Comparison of ENCODE assay signal across 8 mouse cellular contexts in genomic region chr6:117917576-117917975, GRCm38 (mm10). TPM values are rescaled to one million over a fixed set of nuclear protein-coding genes. Genes with fewer than 3 reads are reported as not detected.
DNase-seq lines count a peak whose midpoint lies in the region; ATAC-seq lines count a peak whose summit lies in the region.

No protein-coding gene starts in this region.

- H3K4me1 ChIP-seq in forebrain, embryonic 15.5 days, result peaks cover 36% of the 10 kb centered on the region
- H3K4me1 ChIP-seq in megakaryocyte, embryonic 14.5 days, result peaks cover 74% of the 10 kb centered on the region

- H3K9me3 ChIP-seq in forebrain, embryonic 15.5 days, result no peaks in the 10 kb centered on the region
- no peaks in the 10 kb centered on the region for H3K9me3 ChIP-seq in megakaryocyte, embryonic 14.5 days

- WGBS in forebrain, embryonic 15.5 days, result under 1% methylated on average over 21 of the region's 21 CpGs

- H3K9ac ChIP-seq in forebrain, embryonic 15.5 days (replicated peaks), result peak overlapping the region; percentile 68

- intact Hi-C loops in left cerebral cortex, postnatal 14 days (cut with DNase I), result no loop called here

- H3K4me2 ChIP-seq in forebrain, embryonic 15.5 days (replicated peaks), result peak overlapping the region; percentile 92

- H3K4me3 ChIP-seq in forebrain, embryonic 15.5 days, result peak overlapping the region; percentile 74
- H3K4me3 ChIP-seq in megakaryocyte, embryonic 14.5 days (replicated peaks), result peak overlapping the region; percentile 95

- no peaks in the 10 kb centered on the region for H3K27me3 ChIP-seq in forebrain, embryonic 15.5 days
- H3K27me3 ChIP-seq in megakaryocyte, embryonic 14.5 days (replicated peaks), result no peaks in the 10 kb centered on the region

- no peaks in the 10 kb centered on the region for H3K36me3 ChIP-seq in forebrain, embryonic 15.5 days
- peaks cover 56% of the 10 kb centered on the region for H3K36me3 ChIP-seq in megakaryocyte, embryonic 14.5 days (replicated peaks; ENCODE audit: low read length)

- peak; percentile 63 for DNase-seq in MN1 (ENCODE audit: low spot score)
- DNase-seq in c-Kit-negative CD71-positive TER-119-positive erythroid progenitor cells, embryonic 14.5 days (ENCODE audit: low read depth, low spot score), result peak; percentile 55
- DNase-seq in left cerebral cortex, postnatal 14 days (ENCODE audit: low spot score in 2 of 2), result peak; percentile 39 to 47
- peak; percentile 26 for DNase-seq in right cerebral cortex, postnatal 14 days
- DNase-seq in urinary bladder, postnatal 14 days (ENCODE audit: low spot score), result peak; percentile 81

- H3K27ac ChIP-seq in forebrain, embryonic 15.5 days (replicated peaks), result peak overlapping the region; percentile 79

- peak; percentile 55 for ATAC-seq in forebrain, embryonic 15.5 days (replicated peaks)
- ATAC-seq in hematopoietic stem cell, adult 5-6 weeks (replicated peaks in 1 of 2; ENCODE audit: insufficient read depth in 1 of 2, low FRiP score in 2 of 2, low TSS enrichment in 1 of 2, low read depth in 1 of 2, poor library complexity in 2 of 2, severe bottlenecking in 2 of 2), result peak; percentile 34 to 40; a peak in 2 of 4 replicates

RNA-seq across cellular contexts. Expression of gene Hnrnpf, which starts 17.5 kb away (rescaled TPM):
- polyA plus RNA-seq in forebrain, embryonic 15.5 days (2015; fragmentation: Nextera tagmentation; extraction: Ambion mirVana), result 376 and 385 TPM in 2 replicates
- total RNA-seq in hematopoietic stem cell, adult 5-6 weeks (2017), result 1,188 and 1,536 TPM in 2 replicates
- total RNA-seq in left cerebral cortex, postnatal 14 days (2021), result 100 to 1,000 TPM; 123 to 145 TPM
- 36.3 and 112 TPM in 2 replicates for polyA plus RNA-seq in megakaryocyte, embryonic 14.5 days (2012; ENCODE audit: insufficient read depth, low replicate concordance)

RNA-seq across cellular contexts. Expression of gene Fxyd4, which starts 19.9 kb away (rescaled TPM):
- polyA plus RNA-seq in forebrain, embryonic 15.5 days (2015; fragmentation: Nextera tagmentation; extraction: Ambion mirVana), result 2.0 and 4.0 TPM in 2 replicates
- total RNA-seq in hematopoietic stem cell, adult 5-6 weeks (2017), result 0.15 TPM in 1 of 2 replicates, not detected in the other
- total RNA-seq in left cerebral cortex, postnatal 14 days (2021), result not detected
- not detected in 2 replicates for polyA plus RNA-seq in megakaryocyte, embryonic 14.5 days (2012; ENCODE audit: insufficient read depth, low replicate concordance)

RNA-seq across cellular contexts. Expression of gene Zfp239, which starts 55.7 kb away (rescaled TPM):
- polyA plus RNA-seq in forebrain, embryonic 15.5 days (2015; fragmentation: Nextera tagmentation; extraction: Ambion mirVana), result 14.3 and 16.2 TPM in 2 replicates
- 3.8 and 7.9 TPM in 2 replicates for total RNA-seq in hematopoietic stem cell, adult 5-6 weeks (2017)
- total RNA-seq in left cerebral cortex, postnatal 14 days (2021), result 10 to 100 TPM; 40.2 to 46.0 TPM
- 1.3 TPM in 1 of 2 replicates, not detected in the other for polyA plus RNA-seq in megakaryocyte, embryonic 14.5 days (2012; ENCODE audit: insufficient read depth, low replicate concordance)

Comparison
In these comparisons a context has a peak if more than half of its experiments do, and no peak if none do; other contexts are left out.
1. Peak in every context shown above with its lines: DNase-seq, ATAC-seq, H3K4me3 ChIP-seq and H3K27ac ChIP-seq.
2. DNase-seq: peak in every context shown above with its lines; median percentile 81 in urinary bladder, postnatal 14 days; 63 in MN1; 55 in c-Kit-negative CD71-positive TER-119-positive erythroid progenitor cells, embryonic 14.5 days; 43 in left cerebral cortex, postnatal 14 days; 26 in right cerebral cortex, postnatal 14 days.